Mouse (Mus musculus) neural tube, embryonic 10.5 days (tissue): ENCODE measurements around the gene Tsc22d1.
A peak's percentile ranks its signal among the peaks of the same experiment; 100 is the strongest.

Experiments
- DNase-seq: peaks from one replicate; pipeline ENCODE4 v3.0.0-alpha.2; 2017; ENCODE audit warnings: low spot score; ENCODE audit errors: extremely low spot score

Tsc22d1 gene

DNA sequence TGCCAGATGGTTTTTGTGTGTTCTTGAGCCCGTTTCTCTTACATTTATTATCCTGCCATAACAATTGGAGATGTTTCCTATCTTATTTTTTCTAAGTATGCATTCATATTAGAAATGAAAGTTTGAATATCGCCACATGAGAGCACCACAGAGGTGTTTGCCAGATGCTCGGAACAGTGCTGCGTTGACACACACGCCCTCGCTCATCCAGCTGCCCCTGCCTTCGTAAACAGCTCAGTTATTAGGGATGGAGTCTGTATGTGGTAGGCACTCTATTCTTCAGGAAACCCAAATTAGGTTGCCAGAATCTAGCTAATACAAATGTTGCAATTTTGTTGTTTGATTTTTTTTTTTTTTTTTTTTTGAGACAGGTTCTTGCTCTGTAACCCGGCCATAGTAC lies 18.1 kb downstream of the Tsc22d1 start:
- no peak for DNase-seq

DNA sequence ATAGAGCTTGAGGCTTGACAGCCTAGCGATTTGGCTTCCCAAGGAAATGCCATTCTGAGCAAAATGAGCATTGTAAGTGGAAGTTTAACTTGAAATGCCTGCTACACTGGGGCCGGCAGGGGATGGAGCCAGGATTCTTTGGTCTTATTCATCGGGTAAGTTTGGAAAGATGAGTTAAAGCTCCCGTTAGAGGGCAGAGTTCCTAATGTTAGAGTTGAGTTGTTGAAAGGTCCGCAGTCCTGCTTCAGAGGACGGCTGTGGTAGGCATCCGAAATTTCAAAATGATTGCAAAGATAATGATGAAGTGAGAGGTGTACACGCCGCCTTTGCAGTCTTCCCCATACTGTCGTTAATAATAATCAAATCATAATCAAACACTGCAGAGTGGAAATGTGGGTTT lies 27.4 kb downstream of the Tsc22d1 start:
- no peak for DNase-seq

DNA sequence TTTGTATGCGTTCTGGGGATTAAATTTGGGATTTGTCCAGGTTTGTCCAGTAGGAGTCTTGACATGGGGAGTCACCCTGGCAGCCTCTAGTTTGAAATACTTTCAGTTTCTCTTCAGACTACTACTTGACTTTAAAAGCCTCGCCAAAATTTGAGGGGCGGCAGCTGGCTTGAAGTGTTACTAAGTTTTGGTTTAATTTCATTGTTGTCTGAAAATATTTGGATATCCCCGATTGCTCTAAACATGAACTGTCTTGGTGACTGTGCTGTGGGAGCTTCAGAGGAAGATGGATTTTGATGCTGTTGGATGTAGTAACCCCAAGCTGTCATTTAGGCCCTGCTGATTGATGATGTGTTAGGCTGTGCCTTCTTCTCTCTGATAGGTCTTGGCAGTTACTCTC lies 34.2 kb downstream of the Tsc22d1 start:
- DNase-seq: no peak

DNA sequence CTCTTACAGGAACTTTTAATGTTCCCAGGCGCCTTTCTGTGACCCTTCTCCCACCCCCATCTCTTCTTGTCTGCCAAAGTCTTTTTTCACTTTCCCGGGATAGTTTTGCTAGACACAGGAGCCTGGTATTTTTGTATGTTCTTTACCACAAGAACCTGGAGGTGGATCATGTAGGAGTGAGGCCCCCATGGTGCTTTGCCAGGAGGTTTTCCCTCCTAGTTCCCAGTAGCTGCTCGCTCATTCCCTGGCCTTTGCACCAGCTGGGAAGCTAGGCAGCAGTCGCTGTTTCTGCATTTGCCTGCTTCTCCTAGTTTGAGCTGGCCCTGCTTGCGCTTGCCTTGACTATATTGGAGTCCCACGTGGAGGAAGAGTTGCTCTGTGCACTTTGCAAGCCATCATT lies 36.2 kb downstream of the Tsc22d1 start:
- DNase-seq: no peak

DNA sequence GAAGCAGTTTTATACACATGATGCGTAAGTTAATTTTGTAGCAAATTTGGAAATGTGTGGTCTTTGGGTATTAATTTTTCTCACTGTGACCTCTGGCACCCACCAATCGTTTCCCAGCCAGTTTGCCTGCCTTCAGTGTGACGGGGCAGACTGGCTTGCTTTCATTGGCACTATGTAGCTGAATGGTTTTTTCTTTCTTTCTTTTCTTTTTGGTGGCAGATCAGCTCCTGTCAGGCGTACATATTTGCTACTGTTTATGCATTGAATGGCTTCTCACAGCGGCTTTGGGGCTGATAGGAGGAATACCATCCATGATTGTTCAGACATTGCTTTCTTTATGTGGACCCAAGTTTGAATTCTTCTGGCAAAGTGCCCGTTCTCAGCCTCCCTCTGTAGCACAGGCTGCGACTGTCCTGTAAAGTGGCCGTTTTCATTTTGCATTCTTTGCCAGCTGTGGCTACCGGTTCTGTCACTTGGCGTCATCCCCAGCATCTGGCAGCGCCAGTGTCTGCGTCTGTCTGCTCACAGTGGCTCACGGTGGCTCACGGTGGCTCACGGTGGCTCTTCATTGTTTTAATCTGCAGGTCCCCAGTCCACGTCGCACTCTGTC lies 38.1 kb downstream of the Tsc22d1 start:
- no peak for DNase-seq

DNA sequence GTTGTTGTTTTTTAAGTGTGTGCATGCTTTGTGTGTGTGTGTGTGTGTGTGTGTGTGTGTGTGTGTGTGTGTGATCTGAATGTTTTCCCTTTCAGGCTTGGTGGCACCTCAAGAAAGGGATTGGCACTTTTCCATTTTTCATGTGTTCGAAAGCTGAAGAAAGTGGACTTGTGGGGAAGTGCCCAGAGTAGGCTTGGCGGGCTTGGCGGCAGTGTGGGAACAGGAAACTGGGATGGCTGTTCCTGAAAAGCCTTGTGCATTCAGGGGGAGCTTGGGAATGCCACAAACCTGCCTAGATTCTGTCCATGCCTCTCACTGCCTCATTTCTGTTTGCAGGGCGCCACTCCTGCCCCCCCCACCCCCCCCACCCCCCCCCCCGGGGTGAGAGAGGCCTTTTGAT lies 39.9 kb downstream of the Tsc22d1 start:
- no peak for DNase-seq

DNA sequence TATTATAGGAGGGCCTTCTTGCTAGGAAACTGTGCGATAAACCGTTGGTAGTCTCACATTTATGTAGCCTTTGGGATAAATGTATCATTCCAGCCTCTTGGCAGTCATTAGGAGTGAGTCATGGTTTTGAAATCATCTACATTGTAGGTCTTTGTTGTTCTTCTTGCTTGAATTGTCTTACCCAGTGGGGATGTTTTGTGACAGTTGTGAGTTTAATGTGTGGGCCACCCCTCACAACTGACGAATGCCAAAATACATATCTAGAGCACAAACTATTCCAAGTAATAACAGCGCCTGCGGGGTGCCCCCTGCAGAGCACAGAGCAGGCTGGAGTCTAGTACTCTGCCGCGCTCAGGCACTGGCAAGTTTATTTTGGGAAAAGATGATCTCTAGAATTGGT lies 40.4 kb downstream of the Tsc22d1 start:
- no peak for DNase-seq

DNA sequence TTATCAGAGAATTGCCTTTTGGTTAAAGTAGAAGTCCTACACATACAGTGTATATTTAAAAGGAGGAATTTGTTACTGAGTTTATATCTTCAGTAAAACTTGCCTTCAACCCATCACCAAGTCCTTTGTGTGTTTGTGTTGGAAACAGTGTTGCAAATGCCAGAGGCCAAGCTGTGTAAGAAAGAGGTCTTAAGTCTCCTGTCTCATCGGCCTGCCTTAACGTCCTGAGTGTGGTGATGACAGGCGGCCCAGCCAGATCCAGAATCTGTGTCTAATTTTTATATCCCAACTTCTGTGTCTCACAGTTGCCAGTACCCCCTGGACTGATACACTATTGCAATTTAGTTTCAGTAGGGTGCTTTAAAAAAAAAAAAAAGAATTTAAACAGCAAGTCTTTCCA lies 42.9 kb downstream of the Tsc22d1 start:
- no peak for DNase-seq

DNA sequence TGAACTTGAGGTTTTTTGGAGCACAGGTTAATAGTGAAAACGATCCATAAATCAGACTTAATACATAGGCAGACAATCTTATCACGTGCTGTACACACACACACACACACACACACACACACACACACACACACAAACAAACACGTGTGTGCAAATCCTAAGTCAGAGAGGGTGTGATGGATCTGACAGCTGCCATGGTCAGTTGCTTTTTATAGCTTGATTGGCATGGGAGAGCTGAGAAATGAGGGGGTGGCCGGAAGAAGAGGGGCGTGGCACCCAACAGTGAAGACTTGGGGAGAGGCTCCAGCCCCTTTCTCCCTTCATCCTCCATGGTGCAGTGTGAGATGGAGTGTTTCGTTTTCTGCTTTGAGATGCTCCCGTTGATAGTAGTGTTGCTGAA lies 45.4 kb downstream of the Tsc22d1 start:
- DNase-seq: no peak

DNA sequence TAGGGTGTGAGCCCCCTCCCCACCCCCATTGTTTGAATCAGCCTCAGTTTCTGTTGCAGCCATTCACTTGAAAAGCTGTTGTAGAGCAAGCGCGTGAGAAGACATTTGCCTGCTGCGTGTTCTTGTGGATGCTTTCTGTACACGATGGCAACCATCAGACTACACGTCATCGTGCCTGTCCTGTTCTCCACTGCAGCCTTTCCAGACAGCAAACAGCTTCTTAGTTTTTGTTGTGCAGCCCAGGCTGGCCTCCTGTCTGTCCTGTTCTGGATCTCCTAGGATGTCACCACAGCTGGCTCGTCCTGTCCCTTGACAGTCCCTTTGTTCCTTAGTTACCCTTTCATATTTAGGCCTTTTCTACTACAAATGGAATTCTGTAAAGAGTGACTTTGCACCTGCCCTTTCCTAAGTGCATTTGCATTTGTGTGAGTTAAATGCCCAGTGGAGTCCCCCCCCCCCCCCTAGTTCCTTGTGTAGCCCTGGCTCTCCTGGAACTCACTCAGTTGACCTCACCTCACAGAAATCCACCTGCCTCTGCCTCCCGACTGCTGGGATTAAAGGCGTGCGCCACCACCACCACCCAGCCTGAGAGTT lies 46.5 kb downstream of the Tsc22d1 start:
- DNase-seq: no peak

DNA sequence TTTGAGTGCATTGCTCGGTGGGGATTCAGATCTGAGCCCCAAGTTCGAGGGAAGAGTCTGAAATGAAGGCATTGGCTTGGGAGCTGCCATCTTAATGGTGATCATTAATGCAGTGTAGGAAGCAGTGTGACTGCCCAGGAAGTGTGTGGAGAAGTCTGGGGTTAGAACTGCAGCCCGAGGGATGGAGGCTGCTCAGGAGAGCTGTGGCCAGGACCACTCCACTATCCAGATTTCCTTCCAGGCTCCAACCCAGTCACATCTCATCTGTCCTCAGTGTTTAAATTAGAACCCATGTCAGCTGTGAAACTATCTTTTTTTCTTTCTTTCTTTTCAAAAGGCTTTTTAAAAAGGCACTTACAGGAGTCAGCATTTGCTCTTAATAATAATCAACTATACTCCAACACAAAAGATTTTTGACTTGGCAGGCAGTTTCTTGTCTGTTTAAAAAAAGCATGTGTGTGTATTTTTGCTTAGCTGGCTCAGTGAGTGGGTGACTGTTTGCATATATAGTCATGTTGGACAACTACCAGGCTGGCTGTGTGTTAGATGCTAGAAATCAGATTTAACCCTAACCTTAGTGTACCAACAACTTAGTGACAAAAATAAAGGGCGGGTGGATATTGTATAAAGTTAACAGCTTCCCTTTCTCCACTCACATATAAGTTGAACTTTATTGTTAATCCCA lies 48.8 kb downstream of the Tsc22d1 start:
- DNase-seq: no peak

DNA sequence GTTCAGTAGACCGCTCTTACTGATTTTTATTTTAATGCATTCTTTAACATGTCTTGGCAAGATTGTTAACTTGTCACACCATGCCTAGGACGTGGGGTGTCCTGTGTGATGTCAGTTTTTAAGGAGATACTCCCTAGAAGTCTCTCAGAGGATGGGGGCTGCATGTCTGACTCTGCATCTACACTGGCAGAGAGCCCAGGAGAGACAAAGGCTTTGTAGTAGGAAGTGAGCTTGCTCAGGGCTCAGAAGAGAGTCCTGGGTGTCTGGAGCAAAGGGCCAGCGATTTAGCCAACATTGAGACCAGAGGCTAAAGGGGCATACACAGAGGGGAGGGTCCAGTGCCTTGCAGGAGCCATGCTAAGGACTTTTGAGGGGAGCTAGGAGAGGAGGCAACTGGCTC lies 50.2 kb downstream of the Tsc22d1 start:
- no peak for DNase-seq

DNA sequence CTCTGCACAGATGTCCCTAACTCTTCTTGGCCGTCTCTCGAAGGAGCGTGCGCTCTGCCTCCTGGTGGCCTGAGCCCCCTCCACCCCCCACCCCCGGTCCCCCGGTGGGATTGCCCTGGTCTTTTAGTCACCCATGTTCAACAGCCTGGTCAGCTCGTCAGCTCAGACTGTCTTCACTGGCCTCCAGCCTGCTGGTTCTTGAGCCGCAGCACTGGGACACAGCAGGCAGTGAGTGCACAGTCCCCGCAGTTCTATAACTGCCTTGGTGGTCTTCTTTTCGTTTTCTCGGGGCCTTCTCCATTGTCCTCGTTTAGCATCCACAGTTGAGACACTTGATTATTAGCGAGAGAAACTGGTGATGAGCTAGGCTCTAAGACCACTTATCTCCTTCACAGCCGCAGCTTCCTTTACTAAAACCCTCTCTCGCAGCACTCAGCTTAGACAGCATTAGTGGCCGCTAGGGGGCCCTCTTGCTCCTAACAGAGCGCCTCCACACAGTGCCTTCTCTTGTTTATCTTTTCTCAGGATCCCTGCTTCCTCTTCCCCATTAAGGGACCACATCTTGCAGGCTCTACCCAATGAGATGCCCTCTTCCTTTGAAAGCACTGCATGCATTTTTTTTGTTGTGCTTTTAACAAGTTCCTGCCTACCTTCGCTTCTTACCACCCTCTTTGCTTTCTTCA lies 52.0 kb downstream of the Tsc22d1 start:
- DNase-seq: peak; percentile 78

DNA sequence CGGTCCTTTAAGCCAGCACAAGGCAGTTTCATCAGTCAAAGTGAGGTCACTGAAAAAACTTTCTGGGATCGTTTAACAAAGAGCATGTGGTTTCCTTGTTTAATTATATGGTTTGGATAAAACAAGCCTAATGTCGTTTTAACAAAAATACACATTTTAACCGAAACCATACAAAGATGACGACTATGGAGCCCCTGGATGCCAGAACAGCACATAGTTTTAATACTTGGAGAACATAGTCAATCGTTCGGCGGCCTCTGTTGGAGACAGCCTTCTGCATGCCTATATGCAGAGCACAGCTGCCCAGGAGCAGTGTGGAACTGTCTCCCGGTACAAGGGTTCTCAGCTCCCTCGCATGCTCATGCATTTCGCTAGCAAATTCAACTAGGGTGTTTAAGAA lies 53.2 kb downstream of the Tsc22d1 start:
- DNase-seq: no peak

DNA sequence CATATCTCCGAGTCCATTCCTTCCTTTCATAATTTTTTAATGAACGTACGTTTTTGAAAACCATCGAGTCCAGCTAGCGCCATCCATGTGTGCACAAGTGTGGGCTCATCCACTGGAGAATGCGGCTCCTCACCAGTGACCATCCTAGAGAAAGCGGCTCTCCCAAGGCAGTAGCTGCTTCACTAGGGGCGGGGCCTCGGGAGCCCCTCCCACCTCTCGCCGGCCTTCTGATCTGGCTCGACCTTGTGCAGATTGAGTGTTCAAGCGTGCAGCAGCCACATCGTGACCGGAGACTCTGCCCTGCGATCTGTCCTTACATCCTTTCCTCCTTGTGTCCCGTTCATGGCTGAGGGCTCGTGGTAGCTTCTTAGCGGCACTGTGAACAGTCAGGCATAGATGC lies 56.5 kb downstream of the Tsc22d1 start:
- no peak for DNase-seq

DNA sequence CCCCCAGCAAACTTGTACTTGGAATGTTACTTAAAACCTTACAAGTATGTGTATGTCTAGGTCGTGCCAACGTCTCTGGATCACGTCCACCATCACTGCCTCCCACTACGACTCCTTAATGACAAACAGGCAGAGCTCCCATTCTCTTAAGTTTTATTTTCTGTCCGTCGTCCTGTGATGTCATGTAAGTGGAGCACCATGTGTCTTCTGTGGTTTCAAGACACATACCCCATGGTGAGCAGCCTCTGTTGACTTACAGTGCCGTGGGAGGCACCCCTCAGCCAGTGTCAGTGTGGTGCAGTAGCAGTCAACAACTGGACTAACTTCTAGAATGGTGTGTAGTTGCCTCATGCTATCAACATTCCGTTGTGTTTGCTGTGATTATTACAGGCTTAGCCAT lies 57.7 kb downstream of the Tsc22d1 start:
- DNase-seq: no peak

DNA sequence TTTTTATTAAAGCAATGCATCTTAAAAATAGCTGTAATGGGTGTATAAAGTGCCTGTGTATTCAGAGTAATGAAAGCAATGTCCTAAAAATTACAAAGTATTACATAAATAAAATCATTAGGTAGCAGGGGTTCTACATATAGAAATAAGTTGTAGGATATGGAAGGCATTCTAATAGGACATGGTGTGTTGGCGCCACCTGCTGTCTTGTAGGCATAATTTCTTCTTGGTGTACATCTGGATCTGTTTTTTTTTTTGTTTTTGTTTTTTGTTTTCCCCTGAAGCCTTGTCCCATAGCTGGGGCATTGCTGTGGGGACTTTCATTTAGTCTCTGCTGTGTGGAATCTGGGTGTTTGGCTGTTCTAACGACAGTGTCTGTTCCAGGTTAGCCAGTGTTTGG lies 58.6 kb downstream of the Tsc22d1 start:
- DNase-seq: peak; percentile 45

DNA sequence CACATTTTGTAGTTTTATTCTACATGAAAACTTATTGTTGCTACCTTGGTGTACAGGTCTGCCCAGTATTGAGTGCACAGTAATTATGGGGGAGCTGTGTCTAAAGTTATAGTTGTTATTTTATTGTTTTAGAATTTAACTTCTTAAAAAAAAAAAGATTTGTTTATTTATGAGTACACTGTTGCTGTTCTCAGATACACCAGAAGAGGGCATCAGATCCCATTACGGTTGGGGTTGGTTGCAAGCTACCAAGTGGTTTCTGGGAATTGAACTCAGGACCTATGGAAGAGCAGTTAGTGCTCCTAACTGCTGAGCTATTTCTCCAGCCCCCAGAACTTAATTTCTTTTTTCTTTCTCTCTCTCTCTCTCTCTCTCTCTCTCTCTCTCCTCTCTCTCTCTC lies 59.4 kb downstream of the Tsc22d1 start:
- no peak for DNase-seq

DNA sequence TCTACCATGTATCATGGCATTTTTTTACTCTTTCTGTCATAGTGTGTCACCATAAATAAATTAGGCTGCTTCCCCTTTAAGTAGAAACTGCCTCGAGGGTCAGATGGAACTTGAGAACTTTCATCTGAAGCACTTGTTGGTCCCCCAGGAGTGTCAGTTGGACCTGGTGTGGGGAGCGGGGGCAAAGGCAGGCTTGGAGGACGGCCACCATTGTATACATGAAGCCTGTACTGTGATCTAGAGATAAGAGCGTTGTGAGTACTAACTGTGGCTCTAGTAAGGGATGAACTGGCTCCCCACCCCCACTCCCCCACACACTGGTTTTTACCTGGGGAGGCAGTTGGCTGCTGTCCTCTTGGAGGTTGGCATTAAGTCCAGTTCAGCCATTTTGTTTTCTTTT lies 62.0 kb downstream of the Tsc22d1 start:
- DNase-seq: no peak

DNA sequence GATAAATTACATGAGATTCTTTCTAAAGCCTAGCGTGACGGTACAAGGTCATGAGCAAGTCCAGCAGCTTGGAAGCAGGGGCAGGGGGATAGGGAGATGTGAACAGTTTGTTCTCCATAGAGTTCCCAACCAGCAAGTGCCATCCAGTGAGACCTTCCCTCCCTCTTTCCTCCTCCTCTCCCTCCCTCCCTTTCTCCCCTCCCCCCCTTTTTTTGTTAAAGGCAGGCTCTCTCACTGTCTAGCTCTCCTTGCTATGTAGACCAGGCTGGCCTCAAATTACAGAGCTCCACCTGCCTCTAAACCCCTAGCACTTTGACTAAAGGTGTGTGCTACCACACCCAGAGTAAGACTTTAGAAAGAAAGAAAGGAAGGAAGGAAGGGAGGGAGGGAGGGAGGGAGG lies 63.3 kb downstream of the Tsc22d1 start:
- no peak for DNase-seq

DNA sequence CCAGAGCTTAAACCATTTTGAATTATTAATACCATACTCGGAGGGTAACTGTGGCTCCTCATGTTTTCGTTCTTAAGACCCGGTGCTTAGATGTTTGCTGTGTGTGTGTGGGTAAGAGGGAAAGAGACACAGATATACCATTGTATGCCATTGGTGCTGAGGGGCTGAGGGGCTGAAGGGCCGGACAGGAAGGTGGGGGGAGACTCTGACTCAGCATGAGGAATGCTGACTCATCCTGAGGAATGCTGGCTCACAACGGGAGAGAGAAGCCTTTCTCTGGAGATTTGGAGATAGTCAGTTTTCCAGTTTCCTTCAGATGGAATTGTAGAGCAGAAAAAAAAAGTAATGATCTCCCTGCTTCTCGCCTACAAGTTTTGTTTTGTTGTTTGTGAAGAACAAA lies 63.9 kb downstream of the Tsc22d1 start:
- no peak for DNase-seq

DNA sequence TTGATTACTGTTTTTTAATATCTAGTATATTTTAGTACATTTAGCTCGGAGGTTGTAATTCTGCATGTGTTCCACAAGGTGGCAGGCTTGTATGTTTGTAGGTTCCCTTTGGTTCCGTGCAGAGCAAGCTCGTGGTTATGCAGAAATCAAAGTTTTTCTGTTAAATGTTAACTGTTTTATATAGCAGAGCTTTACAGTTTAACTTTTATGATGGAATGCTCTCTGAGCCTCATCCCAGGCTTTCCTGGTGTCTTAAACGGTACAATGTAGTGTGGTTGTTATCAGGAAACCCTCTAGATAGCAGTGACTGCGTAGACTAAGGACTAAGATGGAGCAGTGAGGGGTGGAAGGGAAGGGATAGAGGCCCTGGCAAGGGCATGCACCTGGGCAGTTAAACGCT lies 65.1 kb downstream of the Tsc22d1 start:
- no peak for DNase-seq

DNA sequence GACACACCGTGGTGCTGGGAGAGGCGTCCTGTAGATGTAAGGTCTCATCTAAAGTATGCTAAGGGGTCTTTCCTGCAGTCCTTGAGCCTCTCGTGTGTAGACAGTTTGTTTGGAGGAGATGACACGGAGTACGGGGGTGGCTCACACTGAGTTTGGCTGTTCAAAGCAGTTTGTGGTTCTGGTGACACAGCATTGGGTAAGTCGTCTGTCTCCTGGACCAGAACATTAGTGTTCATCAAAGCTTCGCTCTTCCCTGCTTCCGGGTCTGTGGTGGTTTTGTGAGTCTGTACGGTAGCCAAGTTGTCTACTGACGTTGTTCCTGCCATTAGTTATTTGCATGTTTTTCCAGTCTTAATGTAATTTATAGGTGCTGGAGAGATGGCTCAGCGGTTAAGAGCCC lies 65.7 kb downstream of the Tsc22d1 start:
- no peak for DNase-seq
